Mouse (Mus musculus) liver, embryonic 11.5 days (tissue): ENCODE measurements at regions not wholly inside any gene's neighbourhood (a gene's known extent, or its start where the extent isn't known, plus 50 kb on each side); places are given as distances from the start of the nearest gene placed in this dataset.

ENCODE experiments used
- ATAC-seq: fragments of 200-750 bp; cut with Nextera tagmentation; replicated peaks from 2 replicates; pipeline ENCODE4 v1.8.0; 2017; ENCODE audit warnings: moderate number of reproducible peaks, mild to moderate bottlenecking, moderate TSS enrichment, moderate library complexity; ENCODE audit not compliant: low FRiP score
- DNase-seq: peaks from one replicate; pipeline ENCODE4 v3.0.0-alpha.2; 2017; ENCODE audit warnings: low spot score
- H3K27ac ChIP-seq: fragments of 300-500 bp; sonication (generic); 2 replicates; pipeline ENCODE4 v1.5.1; 2014; ENCODE audit warnings: mild to moderate bottlenecking, low read depth, low read length, control low read depth
- H3K27me3 ChIP-seq: fragments of 300-500 bp; sonication (generic); replicated peaks from 2 replicates; pipeline ENCODE4 v1.6.1; 2014; ENCODE audit warnings: low read length, mixed read lengths; ENCODE audit not compliant: control insufficient read depth, insufficient read depth
- H3K36me3 ChIP-seq: fragments of 300-500 bp; sonication (generic); 2 replicates; pipeline ENCODE4 v1.6.1; 2014; ENCODE audit warnings: mild to moderate bottlenecking, low read length, moderate library complexity, mixed read lengths; ENCODE audit not compliant: control insufficient read depth, insufficient read depth
- H3K4me1 ChIP-seq: fragments of 300-500 bp; sonication (generic); replicated peaks from 2 replicates; pipeline ENCODE4 v1.6.1; 2014; ENCODE audit warnings: low read length, mixed read lengths; ENCODE audit not compliant: control insufficient read depth, insufficient read depth
- H3K4me2 ChIP-seq: fragments of 300-500 bp; sonication (generic); 2 replicates; pipeline ENCODE4 v1.6.1; 2014; ENCODE audit warnings: mild to moderate bottlenecking, control low read depth, moderate library complexity
- H3K4me3 ChIP-seq: fragments of 300-500 bp; sonication (generic); 2 replicates; pipeline ENCODE4 v1.5.1; 2014; ENCODE audit warnings: low read depth, low read length, control low read depth
- H3K9ac ChIP-seq: fragments of 300-500 bp; sonication (generic); 2 replicates; pipeline ENCODE4 v1.6.1; 2014; ENCODE audit warnings: low read depth, low read length, control low read depth
- H3K9me3 ChIP-seq: fragments of 300-500 bp; sonication (generic); 2 replicates; pipeline ENCODE4 v1.6.1; 2016; ENCODE audit warnings: low read length, inconsistent platforms, mixed read lengths; ENCODE audit not compliant: control insufficient read depth
- WGBS: fragments of 180-500 bp; shearing (Covaris S2); extraction: QIAGEN DNeasy Blood & Tissue Kit; methylation state at CpG from one replicate; pipeline ENCODE4 v1.1.7; 2014; 5-methylcytosine and 5-hydroxymethylcytosine counted together

DNA sequence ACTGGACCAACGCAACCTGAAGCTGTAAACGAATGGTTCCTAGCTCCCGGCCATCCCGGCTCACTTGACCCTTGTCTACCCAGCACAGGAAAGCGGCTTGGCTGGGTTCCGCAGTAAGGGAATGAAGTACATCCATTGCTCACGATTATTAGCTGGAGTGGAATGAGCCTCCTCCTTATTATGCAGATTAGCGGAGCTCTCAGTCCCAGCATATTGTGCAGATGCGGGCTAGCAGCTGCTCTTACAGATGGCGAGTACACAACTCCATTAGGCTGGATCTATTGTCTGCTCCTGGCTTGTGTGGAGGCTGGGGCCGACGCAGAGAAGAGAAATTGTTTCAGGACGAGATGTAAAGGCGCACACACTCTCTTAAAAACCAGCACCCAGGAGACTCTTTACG lies 152.5 kb downstream of the Lnpk start:
- Histone ChIP-seq H3K36me3 (no peaks in the 10 kb centered on the region), H3K4me3 (no peak overlapping the region), H3K27me3 (no peaks in the 10 kb centered on the region), H3K27ac (no peak overlapping the region), H3K4me1 (no peaks in the 10 kb centered on the region), H3K9me3 (no peaks in the 10 kb centered on the region), H3K9ac (no peak overlapping the region), H3K4me2 (no peak overlapping the region)
- no peak for ATAC-seq
- DNase-seq = no peak
- 80% methylated on average over 15 of the region's 15 CpGs for WGBS

DNA sequence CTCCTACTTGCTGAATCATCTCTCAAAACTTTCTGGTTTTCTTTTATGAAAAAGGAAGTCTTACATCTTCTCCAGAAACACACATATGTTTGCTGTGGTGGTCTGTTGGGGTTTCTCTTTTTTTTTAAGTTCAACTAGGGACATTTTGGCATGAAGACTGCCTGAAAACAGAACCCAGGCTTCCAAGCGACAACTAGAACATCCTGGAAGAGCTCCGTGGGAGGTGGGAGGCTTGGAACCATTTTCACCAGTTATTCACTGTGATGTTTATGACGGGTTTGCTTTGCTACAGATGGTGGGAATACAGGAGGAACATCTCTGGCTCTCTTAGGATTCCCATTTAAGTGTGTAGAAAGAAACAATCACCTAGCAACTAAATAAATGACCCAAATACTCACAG lies 154.5 kb downstream of the Lnpk start:
- no peaks in the 10 kb centered on the region for H3K27me3 ChIP-seq
- 84% methylated on average over 3 of the region's 3 CpGs for WGBS
- DNase-seq = no peak
- no peak overlapping the region for H3K9ac ChIP-seq
- no peaks in the 10 kb centered on the region for H3K4me1 ChIP-seq
- H3K4me3 ChIP-seq = no peak overlapping the region
- H3K27ac ChIP-seq = no peak overlapping the region
- no peak overlapping the region for H3K4me2 ChIP-seq
- ATAC-seq = no peak
- H3K36me3 ChIP-seq = no peaks in the 10 kb centered on the region
- no peaks in the 10 kb centered on the region for H3K9me3 ChIP-seq

DNA sequence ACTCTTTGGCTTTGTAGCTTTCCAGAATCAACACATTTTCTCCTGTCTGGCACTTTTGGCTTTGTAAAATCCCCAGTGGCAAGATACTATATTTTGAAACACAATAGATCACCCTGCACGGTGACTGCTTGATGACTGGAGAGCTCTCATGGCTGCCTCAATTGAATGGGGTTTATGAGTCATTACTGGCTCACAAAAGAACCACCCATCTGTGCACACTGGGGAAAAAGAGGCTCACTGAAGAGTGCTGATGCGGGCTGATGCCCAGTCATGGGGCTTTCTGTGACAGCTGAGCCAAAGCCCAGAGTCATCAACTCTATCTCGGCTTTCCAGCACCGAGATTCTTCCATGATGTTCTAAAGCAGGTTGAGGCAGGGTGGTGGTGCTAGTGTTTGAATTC lies 163.1 kb downstream of the Lnpk start:
- WGBS = 85% methylated on average over 4 of the region's 4 CpGs
- no peak for ATAC-seq

DNA sequence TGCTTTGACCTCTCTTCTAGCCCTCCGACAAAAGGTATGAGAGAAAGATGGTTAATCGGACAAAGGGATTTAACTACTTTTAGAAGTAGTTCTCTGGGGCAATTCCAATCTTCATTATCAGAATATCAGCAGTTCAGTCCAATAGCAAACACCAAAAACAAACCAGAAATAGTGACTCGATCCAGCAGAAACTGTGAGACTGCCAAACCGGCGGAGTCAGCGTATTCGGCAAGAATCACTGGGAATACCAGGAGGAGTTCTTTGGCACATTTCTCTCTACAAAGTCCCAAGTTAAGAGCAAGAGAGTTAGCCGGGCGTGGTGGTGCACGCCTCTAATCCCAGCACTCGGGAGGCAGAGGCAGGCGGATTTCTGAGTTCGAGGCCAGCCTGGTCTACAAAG lies 164.5 kb downstream of the Lnpk start:
- H3K9ac ChIP-seq = no peak overlapping the region
- H3K27ac ChIP-seq = no peak overlapping the region
- WGBS = 91% methylated on average over 12 of the region's 13 CpGs
- no peaks in the 10 kb centered on the region for H3K36me3 ChIP-seq
- ATAC-seq = no peak
- no peaks in the 10 kb centered on the region for H3K9me3 ChIP-seq
- no peaks in the 10 kb centered on the region for H3K27me3 ChIP-seq
- no peaks in the 10 kb centered on the region for H3K4me1 ChIP-seq
- H3K4me2 ChIP-seq = no peak overlapping the region
- no peak overlapping the region for H3K4me3 ChIP-seq
- no peak for DNase-seq

More for the DNA sequence above, 163.1 kb downstream of the Lnpk start:
- Histone ChIP-seq H3K36me3 (no peaks in the 10 kb centered on the region), H3K4me2 (no peak overlapping the region), H3K27ac (no peak overlapping the region), H3K4me1 (no peaks in the 10 kb centered on the region), H3K27me3 (no peaks in the 10 kb centered on the region), H3K4me3 (no peak overlapping the region), H3K9ac (no peak overlapping the region), H3K9me3 (no peaks in the 10 kb centered on the region)
- no peak for DNase-seq

DNA sequence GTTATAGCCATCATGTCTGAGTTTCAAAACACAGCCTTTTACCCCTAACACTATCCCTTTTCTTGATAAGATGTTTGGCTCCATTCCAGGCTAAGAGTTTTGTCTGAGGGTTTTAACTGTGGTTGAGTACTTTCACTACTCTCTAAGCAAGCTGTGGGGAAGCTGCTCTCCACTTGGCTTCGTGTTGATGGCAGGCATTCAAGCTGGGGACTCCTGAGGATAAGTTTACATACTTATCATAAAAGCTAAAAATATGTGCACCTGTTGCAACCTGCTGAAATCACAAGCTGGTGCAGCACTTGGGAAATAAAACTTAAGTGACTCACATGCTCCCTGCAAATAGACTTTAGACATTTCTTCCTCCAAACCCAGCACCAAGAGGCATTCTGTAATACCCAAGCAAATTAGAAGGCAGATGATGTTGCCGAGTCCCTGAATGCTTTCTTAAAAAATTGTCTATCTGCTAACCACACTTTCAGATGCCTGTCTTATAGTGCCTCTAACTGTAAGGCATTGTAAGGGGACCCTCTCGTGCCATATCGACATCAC lies 169.3 kb downstream of the Lnpk start:
- Histone ChIP-seq H3K36me3 (no peaks in the 10 kb centered on the region), H3K4me1 (no peaks in the 10 kb centered on the region), H3K27me3 (no peaks in the 10 kb centered on the region), H3K27ac (no peak overlapping the region), H3K9me3 (no peaks in the 10 kb centered on the region), H3K4me2 (no peak overlapping the region), H3K9ac (no peak overlapping the region), H3K4me3 (no peak overlapping the region)
- WGBS = 70% methylated on average over 4 of the region's 4 CpGs
- ATAC-seq (no peak), DNase-seq (no peak)

DNA sequence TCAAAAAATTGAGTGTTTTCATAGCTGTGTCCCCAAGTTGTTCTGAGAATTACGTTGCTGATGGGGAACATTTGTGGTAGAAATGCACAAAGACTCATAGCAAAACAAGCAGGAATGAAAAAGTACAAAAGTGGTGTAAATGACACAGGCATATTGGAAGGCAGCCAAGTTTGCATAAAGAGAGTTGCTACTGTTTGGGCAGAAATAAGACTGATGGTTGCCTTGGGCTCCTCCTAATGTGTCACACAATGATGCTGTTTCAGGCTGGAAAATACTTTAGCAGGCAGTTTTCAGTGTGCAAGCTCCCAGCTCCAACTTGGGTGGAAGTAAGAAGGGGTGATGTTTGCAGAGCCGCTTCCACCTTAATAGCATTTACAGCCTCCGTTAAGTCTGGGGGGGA lies 174.7 kb downstream of the Lnpk start:
- WGBS = 75% methylated on average over 3 of the region's 3 CpGs
- DNase-seq = no peak

DNA sequence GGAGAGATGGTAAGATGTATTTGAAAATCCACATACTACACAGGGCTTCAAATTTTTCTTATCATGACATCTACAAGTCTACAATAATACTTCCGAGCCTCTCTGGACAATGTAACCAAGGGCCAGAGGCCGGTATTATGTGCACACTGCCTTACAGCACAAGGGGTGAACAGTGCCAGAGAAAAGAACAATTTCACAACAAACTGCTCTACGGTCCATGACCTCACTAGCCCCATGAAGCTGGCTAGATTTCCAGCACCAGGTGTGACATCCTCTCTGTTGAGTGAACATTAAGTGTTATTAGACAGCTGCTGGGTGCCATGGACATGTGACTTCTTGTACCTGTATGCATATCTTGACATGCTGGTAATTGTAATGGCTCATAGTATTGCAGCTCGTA lies 188.2 kb downstream of the Lnpk start:
- Histone ChIP-seq H3K9ac (no peak overlapping the region), H3K4me2 (no peak overlapping the region), H3K27me3 (no peaks in the 10 kb centered on the region), H3K4me1 (no peaks in the 10 kb centered on the region), H3K36me3 (no peaks in the 10 kb centered on the region), H3K9me3 (no peaks in the 10 kb centered on the region), H3K4me3 (no peak overlapping the region), H3K27ac (no peak overlapping the region)
- no peak for DNase-seq
- WGBS = 82% methylated on average over 4 of the region's 4 CpGs
- ATAC-seq = no peak

More for the DNA sequence above, 174.7 kb downstream of the Lnpk start:
- Histone ChIP-seq H3K27me3 (no peaks in the 10 kb centered on the region), H3K27ac (no peak overlapping the region), H3K9me3 (no peaks in the 10 kb centered on the region), H3K4me2 (no peak overlapping the region), H3K4me3 (no peak overlapping the region), H3K36me3 (no peaks in the 10 kb centered on the region), H3K9ac (no peak overlapping the region), H3K4me1 (no peaks in the 10 kb centered on the region)
- no peak for ATAC-seq

DNA sequence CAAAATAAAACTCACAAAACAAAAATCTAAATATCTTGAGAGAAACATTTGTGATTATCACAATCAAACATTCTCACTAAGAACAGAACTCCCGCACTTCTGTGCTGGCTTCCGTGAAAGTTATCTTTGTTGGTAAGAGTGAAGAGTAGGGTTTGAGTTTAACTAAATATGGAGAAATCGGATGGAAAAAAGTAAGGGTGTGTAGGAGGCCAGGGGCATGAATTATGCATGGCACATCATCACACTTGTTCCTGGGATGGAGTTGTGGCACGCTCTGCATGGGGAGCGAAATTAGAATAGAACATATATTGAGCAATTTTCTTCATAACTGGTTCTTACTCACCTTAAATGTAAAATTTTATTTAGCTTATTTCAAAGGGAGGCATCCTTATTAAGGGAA lies 191.2 kb downstream of the Lnpk start:
- H3K27me3 ChIP-seq = no peaks in the 10 kb centered on the region
- no peak for ATAC-seq
- WGBS = 86% methylated on average over 5 of the region's 5 CpGs

DNA sequence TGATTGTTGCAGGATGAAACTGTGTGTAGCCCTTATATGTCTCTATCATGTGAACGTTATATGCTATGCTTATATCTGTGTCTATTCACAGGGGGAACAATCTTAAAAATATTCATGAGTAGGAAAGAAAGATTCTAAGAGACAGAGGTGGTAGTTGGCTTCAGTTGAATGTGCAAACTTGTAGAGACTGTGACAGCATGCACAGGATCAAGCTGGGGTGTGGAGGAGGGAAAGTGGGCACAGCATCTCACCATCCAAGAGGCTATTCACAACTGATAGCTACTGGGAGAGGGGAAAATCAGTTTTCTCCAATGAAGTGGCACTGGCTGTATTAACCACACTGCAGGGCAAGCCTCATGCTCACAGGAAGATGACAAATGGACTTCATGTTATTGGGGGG lies 194.3 kb downstream of the Lnpk start:
- H3K27ac ChIP-seq = no peak overlapping the region
- no peaks in the 10 kb centered on the region for H3K4me1 ChIP-seq
- H3K27me3 ChIP-seq = no peaks in the 10 kb centered on the region
- H3K4me3 ChIP-seq = no peak overlapping the region
- DNase-seq (no peak), ATAC-seq (no peak)
- no peak overlapping the region for H3K9ac ChIP-seq
- H3K9me3 ChIP-seq = no peaks in the 10 kb centered on the region
- no peak overlapping the region for H3K4me2 ChIP-seq
- H3K36me3 ChIP-seq = no peaks in the 10 kb centered on the region
- WGBS = 81% methylated on average over 1 of the region's 1 CpGs

More for the DNA sequence above, 191.2 kb downstream of the Lnpk start:
- Histone ChIP-seq H3K9me3 (no peaks in the 10 kb centered on the region), H3K9ac (no peak overlapping the region), H3K4me3 (no peak overlapping the region), H3K36me3 (no peaks in the 10 kb centered on the region), H3K4me1 (no peaks in the 10 kb centered on the region), H3K27ac (no peak overlapping the region), H3K4me2 (no peak overlapping the region)
- DNase-seq = no peak
